Mouse (Mus musculus) lung, postnatal 10 days (tissue): ENCODE results near the gene Frem1.

Source experiments
- DNase-seq: peaks from one replicate; pipeline ENCODE4 v3.0.0; 2021

The Frem1 gene

GRCm38 (mm10) chr4:82918625-82919024 lies 133.5 kb downstream of the Frem1 start:
- DNase-seq, result no peak

GRCm38 (mm10) chr4:82916678-82917050 lies 135.5 kb downstream of the Frem1 start:
- no peak for DNase-seq

- peak; percentile 21 for DNase-seq
These were observed 136.0 kb downstream of the Frem1 start for GRCm38 (mm10) chr4:82916003-82916677.

GRCm38 (mm10) chr4:82915576-82915975 lies 136.6 kb downstream of the Frem1 start:
- peak; percentile 38 for DNase-seq

- DNase-seq, result no peak
These were observed 137.5 kb downstream of the Frem1 start for GRCm38 (mm10) chr4:82914601-82915143.

- no peak for DNase-seq
These were observed 156.9 kb downstream of the Frem1 start for GRCm38 (mm10) chr4:82895227-82895626.

GRCm38 (mm10) chr4:82892247-82892646 lies 159.9 kb downstream of the Frem1 start:
- no peak for DNase-seq

GRCm38 (mm10) chr4:82891566-82891965 lies 160.6 kb downstream of the Frem1 start:
- no peak for DNase-seq

- no peak for DNase-seq
These were observed 161.1 kb downstream of the Frem1 start for GRCm38 (mm10) chr4:82891049-82891448.

- no peak for DNase-seq
These were observed 161.6 kb downstream of the Frem1 start for GRCm38 (mm10) chr4:82890585-82890984.

- no peak for DNase-seq
These were observed 166.0 kb downstream of the Frem1 start for GRCm38 (mm10) chr4:82886148-82886547.

- peak; percentile 22 for DNase-seq
These were observed 166.6 kb downstream of the Frem1 start for GRCm38 (mm10) chr4:82885535-82885913.

GRCm38 (mm10) chr4:82884636-82885534 lies 167.3 kb downstream of the Frem1 start, which contains the start of gene Cer1:
TSS of gene Cer1 (minus strand) at chr4:82885148.
- no peak for DNase-seq

- DNase-seq, result peak; percentile 11
These were observed 169.6 kb downstream of the Frem1 start for GRCm38 (mm10) chr4:82882500-82882899.

GRCm38 (mm10) chr4:82881366-82881765 lies 170.8 kb downstream of the Frem1 start:
- DNase-seq, result peak; percentile 11

GRCm38 (mm10) chr4:82880243-82880642 lies 171.9 kb downstream of the Frem1 start:
- no peak for DNase-seq

- DNase-seq, result peak; percentile 10
These were observed 173.0 kb downstream of the Frem1 start for GRCm38 (mm10) chr4:82879152-82879551.

GRCm38 (mm10) chr4:82876656-82877055 lies 175.5 kb downstream of the Frem1 start:
- no peak for DNase-seq

GRCm38 (mm10) chr4:82875532-82875931 lies 176.6 kb downstream of the Frem1 start:
- no peak for DNase-seq

- DNase-seq, result no peak
These were observed 177.3 kb downstream of the Frem1 start for GRCm38 (mm10) chr4:82874791-82875190.

GRCm38 (mm10) chr4:82872548-82872947 lies 179.6 kb downstream of the Frem1 start:
- DNase-seq, result no peak

- no peak for DNase-seq
These were observed 180.0 kb downstream of the Frem1 start for GRCm38 (mm10) chr4:82872121-82872520.

- no peak for DNase-seq
These were observed 181.2 kb downstream of the Frem1 start for GRCm38 (mm10) chr4:82870931-82871330.
